Mouse (Mus musculus) thymus, adult 2 months (tissue): Measurements from ENCODE around the gene Clspn.

ENCODE experiments used
- CTCF ChIP-seq: fragments of 200-500 bp; IDR thresholded peaks from 2 replicates; pipeline ENCODE4 v1.5.1; 2012; ENCODE audit warnings: mild to moderate bottlenecking, control low read depth, low read length, moderate library complexity, borderline replicate concordance; ENCODE audit not compliant: control insufficient read depth, poor library complexity, insufficient read depth; ENCODE audit errors: extremely low read depth
- POLR2A ChIP-seq: fragments of 200-500 bp; IDR thresholded peaks from 2 replicates; pipeline ENCODE4 v1.6.1; 2012; ENCODE audit warnings: mild to moderate bottlenecking, low read length, control low read depth, moderate library complexity; ENCODE audit not compliant: control insufficient read depth, poor library complexity, insufficient read depth; ENCODE audit errors: extremely low read depth

- TF ChIP-seq POLR2A (no peak), CTCF (no peak)
Measured at GRCm38 (mm10) chr4:126604141-126604540, 47.4 kb downstream of the Clspn start.
